Mouse (Mus musculus): ENCODE measurements around the gene Bahcc1.

Bahcc1 gene

DNA sequence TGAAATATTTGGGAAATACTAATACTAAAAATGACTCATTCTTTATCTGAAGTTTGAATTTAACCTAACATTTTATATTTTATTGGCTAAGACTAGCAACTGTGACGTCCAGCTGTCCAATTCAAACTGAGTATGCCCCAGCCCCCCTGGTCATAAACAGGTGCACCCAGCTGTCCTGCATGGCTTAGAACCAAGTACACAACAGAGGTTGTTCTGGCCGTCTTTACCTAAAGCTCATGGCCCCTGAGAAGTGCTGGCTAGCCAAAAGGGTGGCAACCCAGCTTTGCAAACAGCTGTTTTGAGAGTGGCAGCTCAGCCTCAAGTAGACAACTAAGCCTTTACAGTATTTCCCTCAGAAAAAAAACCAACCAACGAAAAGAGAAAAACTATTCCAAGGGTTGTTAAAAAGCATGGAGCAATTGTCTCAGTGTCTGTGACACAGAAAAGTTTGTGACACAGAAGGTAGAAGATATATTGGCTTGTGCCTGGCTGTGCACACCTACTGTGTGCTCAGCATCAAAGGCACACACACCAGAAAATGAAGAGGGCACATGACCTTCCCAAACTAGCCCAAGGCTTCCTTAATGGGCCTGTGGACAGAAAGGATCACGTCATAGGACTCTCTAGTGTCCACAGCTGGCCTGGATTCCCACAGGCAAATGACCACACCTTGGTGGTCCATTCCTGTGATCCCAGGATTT lies 65.8 kb downstream of the Bahcc1 start:
- DNase-seq (ENCODE audit: low spot score), result no peak

DNA sequence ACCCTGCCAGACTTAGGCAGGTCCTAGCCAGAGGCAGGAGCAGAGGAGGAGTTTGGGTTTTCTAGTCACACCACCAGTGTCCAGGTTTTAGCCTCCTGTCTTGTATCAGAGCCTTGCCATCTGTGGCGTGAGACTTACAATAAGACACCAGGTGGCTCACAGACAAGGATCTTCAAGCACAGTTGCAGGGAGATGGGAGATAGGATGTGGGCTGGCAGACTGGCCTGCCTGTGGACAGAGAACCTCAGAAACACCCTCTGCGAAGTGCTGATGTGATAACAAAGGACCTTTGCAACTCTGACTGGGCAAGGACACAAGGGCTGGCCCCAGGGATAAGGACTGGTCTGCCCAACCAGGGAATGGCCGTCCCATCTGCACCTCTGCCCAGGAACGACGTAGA lies 66.7 kb downstream of the Bahcc1 start:
- DNase-seq (ENCODE audit: low spot score), result no peak

- DNase-seq (ENCODE audit: low spot score), result no peak
Measured at GRCm38 (mm10) chr11:120303119-120303518, 70.4 kb downstream of the Bahcc1 start.

DNA sequence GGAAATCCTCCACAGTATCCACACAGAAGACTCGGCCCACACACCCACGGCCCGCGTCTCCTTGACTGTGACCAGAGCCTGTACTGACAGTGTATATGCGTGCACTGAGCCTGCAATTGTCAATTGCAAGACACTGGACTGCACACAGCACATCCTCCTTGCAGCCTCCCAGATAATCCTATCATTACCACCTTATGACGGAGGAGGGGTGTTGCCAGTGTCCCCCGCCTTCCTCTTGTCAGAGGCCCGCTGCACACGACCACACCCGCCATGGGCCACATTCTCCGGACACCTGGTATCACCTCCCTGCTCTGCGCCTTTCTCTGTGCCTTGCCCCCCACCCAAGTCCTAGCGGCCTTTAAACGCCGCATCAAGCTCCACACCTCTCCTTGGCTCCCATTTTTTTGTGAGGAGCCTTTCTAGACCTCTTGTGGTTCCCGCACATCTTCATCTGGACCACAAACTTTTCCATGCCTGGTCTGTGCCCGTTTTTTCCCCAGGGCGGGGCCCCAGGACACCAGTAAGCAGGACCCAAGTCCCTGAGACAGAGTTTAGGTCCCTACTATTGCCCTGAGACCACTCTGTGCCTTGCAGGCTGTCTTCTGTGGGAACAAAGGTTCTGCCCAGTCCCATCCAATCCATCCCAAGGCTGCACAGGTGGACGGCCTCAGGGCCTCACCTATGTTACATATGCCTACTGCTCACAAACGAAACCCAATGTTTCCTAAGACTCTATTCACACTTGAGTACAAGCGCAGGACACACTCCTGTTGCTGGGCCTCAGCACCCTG lies 71.0 kb downstream of the Bahcc1 start:
- no peak for DNase-seq (ENCODE audit: low spot score)

DNA sequence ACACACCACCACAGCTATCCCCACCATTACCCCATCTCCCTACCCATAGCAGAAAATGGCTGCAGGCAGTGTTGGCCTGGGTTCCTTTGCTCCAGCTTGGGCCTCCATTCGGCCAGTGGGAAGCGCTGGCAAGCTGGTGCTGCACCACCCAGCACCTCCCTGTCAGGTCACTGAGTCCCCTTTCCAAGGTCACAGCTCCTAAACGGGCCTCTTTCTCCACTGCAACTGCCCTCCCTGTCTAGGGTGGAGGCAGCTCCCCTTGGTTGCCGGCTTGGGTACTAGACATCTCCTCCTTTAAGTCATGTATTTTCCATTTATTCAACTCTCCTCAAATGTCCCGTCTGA lies 71.6 kb downstream of the Bahcc1 start:
- no peak for DNase-seq (ENCODE audit: low spot score)

DNA sequence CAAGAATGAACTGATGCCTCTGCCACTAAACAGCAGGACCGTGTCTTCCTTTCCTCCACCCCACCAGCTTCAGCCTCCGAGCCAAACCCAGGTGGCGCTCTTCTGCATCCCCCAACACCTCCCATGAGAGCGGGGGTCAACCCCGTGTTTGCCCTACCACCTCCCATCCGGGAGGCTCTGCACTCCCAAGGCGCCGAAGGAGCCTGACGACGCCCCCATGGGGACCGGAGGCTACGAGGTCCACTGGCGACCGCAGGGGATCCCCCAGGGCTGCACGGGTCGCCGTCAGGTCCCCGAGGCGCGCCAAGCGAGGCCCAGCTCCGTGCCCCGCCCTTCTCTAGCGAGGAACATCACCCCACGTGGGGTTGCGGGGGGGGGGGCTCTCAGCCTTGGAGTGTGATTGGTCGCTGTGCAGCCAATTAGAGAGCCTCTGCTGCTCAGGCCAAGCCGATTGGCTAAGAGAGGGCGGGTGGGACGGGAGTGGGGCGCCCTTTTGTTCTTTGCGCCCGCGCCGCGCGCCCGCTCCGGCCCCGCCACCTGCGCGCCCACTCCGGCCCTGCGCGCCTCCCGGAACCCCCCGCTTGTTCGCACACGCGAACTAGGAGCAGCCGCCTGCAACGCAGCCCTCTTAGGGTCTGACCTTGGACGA lies 72.3 kb downstream of the Bahcc1 start:
- peak; percentile 99 for DNase-seq (ENCODE audit: low spot score)

DNA sequence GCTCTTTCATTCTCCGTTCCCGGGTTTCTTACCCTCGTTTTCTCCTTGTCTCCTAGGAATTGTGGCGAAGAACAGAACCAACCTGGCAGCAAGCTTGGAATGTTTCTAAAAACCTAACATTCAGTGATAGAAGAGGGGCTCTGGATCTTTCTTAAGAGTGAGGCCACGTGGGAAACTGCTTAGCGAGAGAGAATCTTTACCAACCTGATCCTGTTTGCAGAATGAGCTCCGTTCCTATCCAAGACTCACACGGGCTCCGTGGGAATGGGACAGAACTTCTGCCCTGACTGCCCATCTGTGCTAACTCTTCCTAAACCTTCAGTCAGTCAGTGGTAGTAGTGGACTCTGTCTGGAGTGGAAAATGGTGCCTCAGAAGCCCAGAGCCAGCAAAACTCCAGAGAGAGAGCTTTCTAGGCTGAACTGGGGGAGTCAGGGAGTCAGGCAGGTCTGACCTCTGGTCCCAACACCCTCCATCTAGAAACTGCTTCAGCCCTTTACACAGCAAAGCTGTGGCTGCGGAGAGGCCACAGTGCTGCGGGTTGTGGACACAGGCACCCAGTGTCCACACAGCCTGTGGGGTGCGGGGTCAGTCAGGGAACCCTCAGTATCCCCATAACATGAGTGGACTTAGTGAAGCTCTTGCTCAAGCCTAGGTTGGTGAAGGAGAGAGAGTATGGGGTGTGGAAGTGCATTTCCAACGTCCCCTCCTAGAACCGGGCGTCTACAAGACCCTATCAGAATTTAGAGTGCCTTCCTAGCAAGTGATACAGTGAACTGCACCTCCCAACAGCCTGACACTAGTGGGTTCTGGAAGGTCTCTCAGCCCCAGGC lies 73.0 kb downstream of the Bahcc1 start:
- DNase-seq (ENCODE audit: low spot score), result no peak

- no peak for DNase-seq (ENCODE audit: low spot score)
Measured at GRCm38 (mm10) chr11:120306366-120307131, 73.8 kb downstream of the Bahcc1 start.

DNA sequence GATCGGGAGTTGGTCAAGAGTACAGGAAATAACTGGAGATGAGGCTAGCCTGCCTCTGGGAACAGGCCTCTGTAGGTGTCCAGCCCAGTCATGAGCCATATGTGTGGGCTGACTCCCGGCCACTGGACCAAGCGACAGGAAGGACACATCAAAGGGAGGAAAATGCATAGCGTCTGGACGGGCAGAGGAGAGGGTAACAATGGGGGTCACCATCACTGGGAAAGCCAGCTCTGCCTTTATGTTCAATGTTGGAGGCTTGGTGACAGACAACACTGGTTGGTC lies 74.3 kb downstream of the Bahcc1 start:
- peak; percentile 35 for DNase-seq (ENCODE audit: low spot score)

GRCm38 (mm10) chr11:120307566-120308430 lies 75.1 kb downstream of the Bahcc1 start:
- DNase-seq (ENCODE audit: low spot score), result peak; percentile 97

- DNase-seq (ENCODE audit: low spot score), result no peak
Measured at GRCm38 (mm10) chr11:120308441-120309320, 75.9 kb downstream of the Bahcc1 start.

DNA sequence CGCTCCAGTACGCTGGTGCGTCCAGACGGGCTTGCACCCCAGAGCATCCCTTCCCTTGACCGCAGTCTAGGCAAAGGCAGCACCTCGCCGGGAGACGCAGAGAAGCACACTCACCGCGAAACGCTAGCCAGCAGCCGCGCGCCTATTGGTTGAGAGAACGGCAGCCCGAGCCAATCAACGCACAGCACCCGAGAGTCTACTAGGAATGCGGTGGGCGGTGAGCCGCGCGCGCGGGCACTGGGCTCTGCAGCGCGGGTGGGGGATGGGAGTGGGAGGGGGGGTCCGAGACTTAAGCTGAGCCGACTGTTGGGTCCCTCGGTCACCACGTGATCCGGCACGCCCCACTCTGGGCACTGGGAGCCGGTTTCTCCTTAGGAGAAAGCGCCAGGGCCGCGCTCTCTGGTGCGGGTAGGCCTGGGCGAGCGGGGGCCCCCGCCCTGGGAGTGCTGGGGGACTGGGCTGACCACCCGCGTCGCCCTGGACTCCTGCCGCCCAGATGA lies 78.1 kb downstream of the Bahcc1 start:
- DNase-seq (ENCODE audit: low spot score), result peak; percentile 98

GRCm38 (mm10) chr11:120311561-120311960 lies 78.8 kb downstream of the Bahcc1 start:
- DNase-seq (ENCODE audit: low spot score), result no peak

DNA sequence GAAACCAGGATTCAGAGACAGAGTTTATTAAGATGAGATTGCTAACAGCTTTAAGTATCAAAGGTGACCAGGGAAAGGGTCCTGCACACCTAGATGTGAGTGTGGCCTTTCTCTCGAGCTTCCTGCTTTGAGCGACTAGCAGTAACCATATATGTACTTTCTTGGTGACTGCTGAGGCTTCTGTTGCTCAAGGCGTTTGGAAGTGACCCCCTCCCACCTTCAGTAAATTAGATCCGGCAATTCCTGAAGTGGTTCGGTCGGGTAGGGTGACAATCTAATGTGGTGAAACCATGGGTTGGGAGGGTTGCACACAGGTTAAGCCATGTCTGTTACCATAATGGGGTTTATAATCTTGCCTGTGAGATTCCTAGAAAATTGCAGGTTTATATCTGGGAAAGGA lies 79.3 kb downstream of the Bahcc1 start:
- no peak for DNase-seq (ENCODE audit: low spot score)

DNA sequence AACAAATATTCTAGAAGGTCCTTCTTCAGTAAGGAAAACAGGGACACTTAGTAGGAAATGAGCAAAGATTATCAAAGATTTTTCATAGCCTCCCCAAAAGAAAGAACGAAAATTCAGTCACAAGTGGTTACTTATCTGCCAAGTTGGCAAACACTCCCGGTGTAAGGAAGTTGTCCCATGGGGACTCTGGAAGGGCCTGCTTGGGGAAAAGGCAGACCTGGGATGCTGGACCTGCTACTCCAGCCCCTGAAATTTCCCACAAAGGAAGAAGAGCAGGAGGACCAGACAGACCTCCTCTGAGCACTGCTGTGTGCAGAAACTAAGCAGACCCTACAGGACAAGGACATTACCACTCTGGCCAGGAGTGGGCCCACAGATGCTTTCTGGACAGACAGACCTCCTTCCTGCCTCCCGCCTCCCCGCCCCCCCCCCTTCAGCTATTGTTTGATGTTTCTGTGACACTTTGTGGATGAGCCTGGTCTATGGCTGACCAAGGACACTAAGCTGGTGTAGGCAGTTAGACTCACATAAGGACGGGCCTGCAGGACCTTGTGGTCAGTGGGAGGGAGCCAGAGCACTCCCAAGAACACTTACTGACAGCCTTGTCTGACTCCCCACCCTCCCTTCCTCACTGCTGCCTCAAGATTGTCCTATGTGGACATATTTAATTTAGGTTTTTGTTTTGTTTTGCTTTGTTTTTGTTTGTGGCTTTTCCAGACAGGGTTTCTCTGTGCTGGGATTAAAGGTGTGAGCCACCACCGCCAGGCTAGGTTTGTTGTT lies 81.3 kb downstream of the Bahcc1 start:
- DNase-seq (ENCODE audit: low spot score), result peak; percentile 79

DNA sequence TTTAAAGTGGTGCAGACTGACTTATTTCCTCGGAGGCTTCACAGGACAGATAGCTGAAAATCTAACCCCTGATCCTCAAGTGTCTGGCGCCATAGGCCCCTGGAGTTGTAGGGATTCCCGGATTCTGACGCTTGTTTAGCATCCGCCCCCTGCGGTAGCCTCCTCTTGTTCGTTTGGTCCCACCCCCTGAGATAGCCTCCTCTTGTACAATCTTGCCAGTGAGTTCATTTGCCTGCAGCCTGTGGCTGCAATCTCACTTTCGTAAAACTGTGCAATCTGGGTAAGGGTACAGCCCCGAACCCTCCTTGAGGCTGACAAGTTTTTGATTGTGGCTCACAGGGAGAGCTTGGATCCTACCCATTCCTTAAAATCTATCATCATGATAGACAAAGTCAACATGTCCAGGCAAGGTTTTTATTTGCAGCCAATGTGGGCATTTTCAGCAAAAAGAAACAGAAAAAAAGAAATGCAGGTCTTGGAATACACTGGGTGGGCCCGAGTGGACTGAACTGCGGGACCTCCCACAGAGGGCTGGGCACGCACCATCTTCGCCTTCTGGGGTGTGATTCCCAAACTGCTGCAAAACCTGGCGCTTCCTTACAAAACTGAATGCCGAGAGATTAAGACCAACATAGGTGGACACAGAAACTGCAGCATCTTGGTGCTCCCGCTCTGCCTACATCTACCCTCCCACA lies 82.1 kb downstream of the Bahcc1 start:
- DNase-seq (ENCODE audit: low spot score), result peak; percentile 60

- DNase-seq (ENCODE audit: low spot score), result peak; percentile 83
Measured at GRCm38 (mm10) chr11:120315416-120315761, 82.6 kb downstream of the Bahcc1 start.

All from MN1 (cell line).